Mouse (Mus musculus) brown adipose tissue, adult 24 weeks (tissue): Measurements from ENCODE around the gene Rpia. TPM values are rescaled to one million over a fixed set of nuclear protein-coding genes. Genes with fewer than 3 reads are reported as not detected.

Experiments used
- H3K27ac ChIP-seq: fragments of 200-500 bp; replicated peaks from 2 replicates; pipeline ENCODE4 v1.5.1; 2012; ENCODE audit warnings: low read depth, mild to moderate bottlenecking, low read length
- H3K4me1 ChIP-seq: fragments of 200-500 bp; 2 replicates; pipeline ENCODE4 v1.6.1; 2012; ENCODE audit warnings: low read length, mixed read lengths; ENCODE audit not compliant: control insufficient read depth, insufficient read depth, insufficient read length
- H3K4me3 ChIP-seq: fragments of 200-500 bp; 2 replicates; pipeline ENCODE4 v1.5.1; 2012; ENCODE audit warnings: low read depth, mild to moderate bottlenecking, low read length, moderate library complexity; ENCODE audit not compliant: insufficient read depth
- polyA plus RNA-seq: library from polyadenylated mRNA; stranded (reverse); fragments of >200 nt; gene quantifications from 2 replicates; pipeline ENCODE4 v1.2.4, GENCODE M21; 2012; ENCODE audit not compliant: missing spikeins, insufficient read depth, insufficient read length

Gene Rpia
- polyA plus RNA-seq, 1 experiment: 18.1 TPM

DNA sequence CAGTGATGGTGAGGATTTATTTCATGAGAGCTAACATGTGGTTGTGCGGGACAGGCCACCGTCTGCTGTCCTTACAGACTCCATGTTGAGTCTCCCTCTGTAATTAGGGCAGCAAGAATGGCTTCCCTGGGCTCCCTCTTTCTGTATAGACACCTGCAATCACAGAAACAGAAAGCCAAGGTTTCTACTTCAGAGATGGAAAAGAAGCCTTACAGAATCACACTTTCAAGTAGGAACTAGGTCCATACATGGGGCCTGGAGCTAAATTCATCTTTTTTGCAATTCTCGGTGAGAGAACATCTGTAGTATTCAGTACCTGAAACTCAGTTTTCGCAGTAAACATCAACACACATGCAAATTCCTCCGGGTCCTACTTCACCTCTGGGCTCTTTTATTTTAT, 44.3 kb downstream of the Rpia start:
- H3K4me3 ChIP-seq: no peak overlapping the region
- no peaks in the 10 kb centered on the region for H3K4me1 ChIP-seq
- H3K27ac ChIP-seq: no peak overlapping the region

DNA sequence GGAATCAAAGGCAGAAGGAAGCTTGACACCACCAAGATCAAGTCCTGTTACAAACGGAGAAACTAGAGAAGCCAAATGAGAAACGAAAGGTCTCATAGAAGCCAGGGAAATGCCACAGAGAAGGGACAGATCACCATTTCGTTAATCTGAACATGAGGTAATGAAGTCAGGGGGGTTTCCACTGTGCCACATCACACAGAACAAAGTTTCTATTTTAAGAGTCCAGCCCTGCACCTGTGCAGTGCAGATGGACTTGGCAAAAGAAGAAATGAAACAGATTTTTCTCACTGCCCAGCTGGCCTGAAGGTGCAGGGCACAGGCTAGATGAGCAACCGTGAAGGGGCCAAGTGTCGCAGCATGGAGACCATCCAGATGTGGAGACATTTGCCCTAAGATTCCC, 48.1 kb downstream of the Rpia start:
- no peak overlapping the region for H3K27ac ChIP-seq
- no peaks in the 10 kb centered on the region for H3K4me1 ChIP-seq
- no peak overlapping the region for H3K4me3 ChIP-seq

- no peak overlapping the region for H3K27ac ChIP-seq
- no peaks in the 10 kb centered on the region for H3K4me1 ChIP-seq
- no peak overlapping the region for H3K4me3 ChIP-seq
Observed at GRCm38 (mm10) chr6:70742833-70743232, 49.2 kb downstream of the Rpia start.

- Histone ChIP-seq H3K4me3 (no peak overlapping the region), H3K4me1 (no peaks in the 10 kb centered on the region), H3K27ac (no peak overlapping the region)
Observed at GRCm38 (mm10) chr6:70740535-70740934, 51.5 kb downstream of the Rpia start.

DNA sequence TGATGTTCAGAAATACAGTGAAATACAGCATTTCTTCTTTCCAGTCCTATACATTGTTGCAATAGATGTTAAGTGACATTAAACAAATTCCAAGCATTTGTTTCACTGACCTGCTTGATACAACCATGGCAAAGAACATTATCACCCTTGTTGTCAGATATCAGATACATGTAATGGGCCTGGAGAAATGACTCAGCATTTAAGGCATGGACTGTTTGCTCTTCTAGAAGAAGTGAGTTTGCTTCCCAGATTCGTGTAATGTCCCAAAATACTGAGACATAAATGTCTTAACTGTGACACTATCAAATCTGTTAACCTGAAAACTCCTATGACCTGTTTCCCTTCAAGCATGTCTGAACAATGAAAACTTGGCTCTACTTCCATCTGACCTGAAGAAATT, 52.6 kb downstream of the Rpia start:
- H3K4me1 ChIP-seq: no peaks in the 10 kb centered on the region
- H3K27ac ChIP-seq: no peak overlapping the region
- H3K4me3 ChIP-seq: no peak overlapping the region

DNA sequence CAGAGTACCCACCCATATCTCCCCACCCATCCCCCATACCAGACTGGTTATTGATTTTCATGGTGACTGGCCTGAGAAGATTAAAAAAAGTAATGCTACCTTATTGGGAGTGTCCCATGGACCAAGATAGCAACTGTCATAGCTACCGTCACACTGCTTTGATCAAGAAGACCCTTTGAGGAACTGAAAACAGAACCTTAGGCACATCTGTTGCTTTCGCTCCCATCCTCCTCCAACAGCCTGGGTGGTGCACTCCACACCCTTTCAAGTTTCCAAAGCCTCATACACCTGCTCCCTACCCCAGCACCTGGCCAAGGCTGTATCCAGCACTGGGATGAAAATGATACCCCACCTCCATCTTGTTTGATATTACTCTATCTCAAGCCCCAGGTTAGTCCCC, 56.5 kb downstream of the Rpia start:
- Histone ChIP-seq H3K27ac (no peak overlapping the region), H3K4me3 (no peak overlapping the region), H3K4me1 (no peaks in the 10 kb centered on the region)

DNA sequence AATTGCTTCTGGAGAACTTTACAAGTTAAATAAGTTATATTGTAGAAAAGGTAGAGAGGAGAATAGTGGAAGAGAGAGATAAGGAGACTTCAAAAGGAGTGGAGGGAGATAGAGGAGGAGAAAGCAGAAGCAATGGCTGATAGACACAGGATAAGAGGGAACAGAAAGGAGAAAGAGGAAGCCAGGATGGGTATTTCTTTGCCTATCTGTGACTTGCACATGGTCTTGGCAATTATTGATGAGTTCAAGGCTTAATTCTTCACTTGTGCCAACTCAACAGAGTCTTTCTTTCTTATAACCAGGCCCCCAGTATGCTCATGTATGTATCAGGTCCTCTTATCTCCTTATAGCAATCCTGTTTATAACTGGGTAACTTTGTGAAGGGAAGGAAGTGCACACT, 61.2 kb downstream of the Rpia start:
- no peak overlapping the region for H3K27ac ChIP-seq
- H3K4me3 ChIP-seq: no peak overlapping the region
- H3K4me1 ChIP-seq: no peaks in the 10 kb centered on the region

GRCm38 (mm10) chr6:70729125-70729524, 62.9 kb downstream of the Rpia start:
- Histone ChIP-seq H3K27ac (no peak overlapping the region), H3K4me1 (no peaks in the 10 kb centered on the region), H3K4me3 (no peak overlapping the region)

GRCm38 (mm10) chr6:70727094-70727721, 64.8 kb downstream of the Rpia start:
- Histone ChIP-seq H3K4me3 (no peak overlapping the region), H3K4me1 (no peaks in the 10 kb centered on the region), H3K27ac (no peak overlapping the region)

GRCm38 (mm10) chr6:70725639-70726038, 66.4 kb downstream of the Rpia start:
- H3K27ac ChIP-seq: no peak overlapping the region
- no peaks in the 10 kb centered on the region for H3K4me1 ChIP-seq
- no peak overlapping the region for H3K4me3 ChIP-seq

- Histone ChIP-seq H3K4me1 (no peaks in the 10 kb centered on the region), H3K27ac (no peak overlapping the region), H3K4me3 (no peak overlapping the region)
Observed at GRCm38 (mm10) chr6:70724722-70725121, 67.3 kb downstream of the Rpia start.

DNA sequence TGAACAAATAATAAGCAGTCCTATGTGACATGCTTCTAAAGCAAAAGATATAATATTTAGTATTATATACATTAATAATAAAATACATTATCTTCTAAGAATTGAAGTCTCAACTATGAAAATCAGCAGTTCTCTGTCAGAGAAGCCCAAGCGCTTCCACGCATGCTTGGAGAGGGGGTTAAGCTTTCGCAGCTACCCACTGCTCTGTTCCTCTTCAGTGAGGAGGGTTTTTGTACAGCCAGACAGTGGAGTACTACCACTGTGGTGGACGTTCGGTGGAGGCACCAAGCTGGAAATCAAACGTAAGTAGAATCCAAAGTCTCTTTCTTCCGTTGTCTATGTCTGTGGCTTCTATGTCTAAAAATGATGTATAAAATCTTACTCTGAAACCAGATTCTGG, 69.7 kb downstream of the Rpia start:
- H3K27ac ChIP-seq: no peak overlapping the region
- no peak overlapping the region for H3K4me3 ChIP-seq

GRCm38 (mm10) chr6:70718760-70719159, 73.3 kb downstream of the Rpia start:
- no peak overlapping the region for H3K4me3 ChIP-seq
- no peaks in the 10 kb centered on the region for H3K4me1 ChIP-seq
- H3K27ac ChIP-seq: no peak overlapping the region

More for the DNA sequence above, 69.7 kb downstream of the Rpia start:
- H3K4me1 ChIP-seq: no peaks in the 10 kb centered on the region

DNA sequence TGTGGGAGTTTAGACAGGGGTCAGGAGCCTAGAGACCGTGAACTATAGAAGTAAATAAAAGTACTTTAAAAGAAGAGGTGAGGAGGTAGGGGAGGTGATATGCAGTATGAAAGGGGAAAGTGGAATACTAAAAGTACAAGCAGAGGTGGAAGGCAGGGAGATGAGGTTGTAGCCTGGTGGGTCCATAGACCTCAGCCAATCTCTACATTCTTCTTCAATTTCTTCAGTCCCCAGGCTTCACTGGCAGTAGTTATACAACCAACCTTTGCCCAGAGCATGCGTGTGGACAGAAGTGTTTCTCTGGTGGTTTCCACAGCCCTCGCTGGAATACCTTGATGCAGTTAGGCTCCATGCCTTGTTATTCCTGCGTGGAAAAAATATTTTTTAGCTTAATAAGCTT, 73.9 kb downstream of the Rpia start:
- Histone ChIP-seq H3K27ac (no peak overlapping the region), H3K4me1 (no peaks in the 10 kb centered on the region), H3K4me3 (no peak overlapping the region)

- H3K4me1 ChIP-seq: no peaks in the 10 kb centered on the region
- no peak overlapping the region for H3K4me3 ChIP-seq
- no peak overlapping the region for H3K27ac ChIP-seq
Observed at GRCm38 (mm10) chr6:70716701-70717393, 75.2 kb downstream of the Rpia start.
